Mouse (Mus musculus): ENCODE data around the gene Dnaja3.

The Dnaja3 gene

DNA sequence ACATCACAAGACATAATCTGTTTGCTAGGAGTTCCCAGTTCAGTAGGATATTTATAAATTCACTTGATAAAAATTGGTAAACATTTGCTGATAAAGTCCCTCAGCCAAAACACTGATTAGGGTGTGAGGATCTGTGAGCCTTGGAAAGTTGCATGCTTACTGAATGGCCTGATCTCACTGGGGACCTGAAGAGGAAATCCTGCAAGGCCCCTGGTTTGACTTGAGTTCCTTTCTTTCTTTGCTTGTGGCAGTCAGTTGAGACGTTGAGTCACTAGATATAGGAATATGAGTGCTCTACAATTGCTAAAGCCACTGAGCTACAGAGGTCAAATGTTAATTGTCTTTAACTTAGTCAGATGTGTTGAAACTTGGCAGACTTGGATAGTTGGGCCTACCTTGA, 88.2 kb downstream of the Dnaja3 start:
- in situ Hi-C loops (cut with MboI; ENCODE audit: low pct_unique_long_range_greater_than_20kb in 1 of 2, low sequenced_read_pairs in 2 of 2, unreplicated experiment in 1 of 2), result no loop called here

DNA sequence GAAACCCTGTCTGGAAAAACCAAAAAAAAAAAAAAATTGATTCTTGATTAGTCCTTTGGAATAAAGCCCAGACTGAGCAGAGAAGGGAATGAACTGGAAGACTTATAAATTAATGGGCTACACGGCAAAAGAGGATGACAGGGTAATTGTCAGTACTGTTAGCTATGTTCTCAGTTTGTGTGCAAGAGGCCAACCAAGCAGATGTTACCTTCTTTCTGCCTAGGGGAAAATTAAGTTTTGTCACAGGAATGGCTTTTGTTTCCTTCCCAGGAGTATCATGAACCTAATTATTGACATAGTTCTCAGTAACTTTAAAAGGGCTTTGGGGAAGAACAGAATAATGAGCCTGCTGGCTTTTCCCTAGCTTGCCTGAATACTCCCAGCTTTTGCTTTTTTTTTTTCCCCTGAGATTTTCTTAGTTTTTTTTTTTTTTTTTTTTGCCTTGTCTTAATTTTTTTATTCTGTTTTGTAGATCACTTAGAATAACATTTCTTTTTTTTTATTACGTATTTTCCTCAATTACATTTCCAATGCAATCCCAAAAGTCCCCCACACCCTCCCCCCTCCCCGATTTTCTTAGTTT, 91.1 kb downstream of the Dnaja3 start:
- in situ Hi-C loops (cut with MboI; ENCODE audit: low pct_unique_long_range_greater_than_20kb in 1 of 2, low sequenced_read_pairs in 2 of 2, unreplicated experiment in 1 of 2), result no loop called here

GRCm38 (mm10) chr16:4736262-4736661, 96.5 kb downstream of the Dnaja3 start:
- in situ Hi-C loops (cut with MboI; ENCODE audit: low pct_unique_long_range_greater_than_20kb in 1 of 2, low sequenced_read_pairs in 2 of 2, unreplicated experiment in 1 of 2), result no loop called here

GRCm38 (mm10) chr16:4739994-4740393, 100.2 kb downstream of the Dnaja3 start:
- in situ Hi-C loops (cut with MboI; ENCODE audit: low pct_unique_long_range_greater_than_20kb in 1 of 2, low sequenced_read_pairs in 2 of 2, unreplicated experiment in 1 of 2), result no loop called here

DNA sequence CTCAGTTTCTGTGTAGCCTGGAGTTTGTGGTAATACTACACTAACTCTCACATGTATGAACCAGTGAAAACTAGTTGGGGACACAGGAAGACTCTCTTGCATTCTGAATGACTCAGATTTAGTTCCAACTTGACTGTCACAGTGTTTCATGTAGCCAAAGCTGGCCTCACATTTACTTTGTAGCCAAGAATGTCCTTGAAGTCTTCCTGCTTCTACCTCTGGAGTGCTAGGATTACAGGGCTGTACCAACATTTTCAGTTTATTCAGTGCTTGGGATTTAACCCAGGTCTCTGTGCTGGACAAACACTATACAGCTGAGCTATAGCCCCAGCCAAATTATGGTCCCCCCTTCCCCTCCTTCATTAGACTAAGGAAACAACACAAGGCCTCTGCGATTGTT, 102.4 kb downstream of the Dnaja3 start:
- in situ Hi-C loops (cut with MboI; ENCODE audit: low pct_unique_long_range_greater_than_20kb in 1 of 2, low sequenced_read_pairs in 2 of 2, unreplicated experiment in 1 of 2), result no loop called here

DNA sequence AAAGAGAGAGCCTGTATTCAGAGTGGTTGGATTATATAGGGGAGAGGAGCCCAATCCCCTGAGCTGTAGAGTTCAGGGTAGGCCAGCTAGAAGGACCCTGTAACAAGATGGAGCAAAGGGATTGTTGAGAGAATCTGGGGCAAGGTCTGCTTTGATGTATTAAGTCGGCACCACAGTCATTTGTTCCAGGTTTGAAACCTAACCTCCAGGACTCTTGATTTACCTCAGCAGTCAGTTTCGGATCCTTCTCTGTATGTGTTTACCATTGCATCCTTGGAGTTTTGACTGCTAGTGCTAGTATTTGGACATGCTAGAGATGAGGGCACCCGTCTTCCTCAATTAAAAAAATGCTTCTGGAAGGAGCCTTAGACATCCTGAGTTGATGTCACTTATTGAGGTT, 112.4 kb downstream of the Dnaja3 start:
- in situ Hi-C loops (cut with MboI; ENCODE audit: low pct_unique_long_range_greater_than_20kb in 1 of 2, low sequenced_read_pairs in 2 of 2, unreplicated experiment in 1 of 2), result loop anchor here in 1 of 2 experiments (10.0 kb wide), 1 partner anchor 73 kb away; no protein-coding TSS in a partner anchor

- in situ Hi-C loops (cut with MboI; ENCODE audit: low pct_unique_long_range_greater_than_20kb in 1 of 2, low sequenced_read_pairs in 2 of 2, unreplicated experiment in 1 of 2), result loop anchor here in 1 of 2 experiments (10.0 kb wide), 1 partner anchor 71 kb away; no protein-coding TSS in a partner anchor
These were observed 114.3 kb downstream of the Dnaja3 start for GRCm38 (mm10) chr16:4754045-4754444.

GRCm38 (mm10) chr16:4756660-4757335, 117.0 kb downstream of the Dnaja3 start:
- in situ Hi-C loops (cut with MboI; ENCODE audit: low pct_unique_long_range_greater_than_20kb in 1 of 2, low sequenced_read_pairs in 2 of 2, unreplicated experiment in 1 of 2), result loop anchor here in 1 of 2 experiments (10.0 kb wide), 1 partner anchor 68 kb away; no protein-coding TSS in a partner anchor

Data from mouse embryonic stem cell (cell line).